In the genomic region with DNA sequence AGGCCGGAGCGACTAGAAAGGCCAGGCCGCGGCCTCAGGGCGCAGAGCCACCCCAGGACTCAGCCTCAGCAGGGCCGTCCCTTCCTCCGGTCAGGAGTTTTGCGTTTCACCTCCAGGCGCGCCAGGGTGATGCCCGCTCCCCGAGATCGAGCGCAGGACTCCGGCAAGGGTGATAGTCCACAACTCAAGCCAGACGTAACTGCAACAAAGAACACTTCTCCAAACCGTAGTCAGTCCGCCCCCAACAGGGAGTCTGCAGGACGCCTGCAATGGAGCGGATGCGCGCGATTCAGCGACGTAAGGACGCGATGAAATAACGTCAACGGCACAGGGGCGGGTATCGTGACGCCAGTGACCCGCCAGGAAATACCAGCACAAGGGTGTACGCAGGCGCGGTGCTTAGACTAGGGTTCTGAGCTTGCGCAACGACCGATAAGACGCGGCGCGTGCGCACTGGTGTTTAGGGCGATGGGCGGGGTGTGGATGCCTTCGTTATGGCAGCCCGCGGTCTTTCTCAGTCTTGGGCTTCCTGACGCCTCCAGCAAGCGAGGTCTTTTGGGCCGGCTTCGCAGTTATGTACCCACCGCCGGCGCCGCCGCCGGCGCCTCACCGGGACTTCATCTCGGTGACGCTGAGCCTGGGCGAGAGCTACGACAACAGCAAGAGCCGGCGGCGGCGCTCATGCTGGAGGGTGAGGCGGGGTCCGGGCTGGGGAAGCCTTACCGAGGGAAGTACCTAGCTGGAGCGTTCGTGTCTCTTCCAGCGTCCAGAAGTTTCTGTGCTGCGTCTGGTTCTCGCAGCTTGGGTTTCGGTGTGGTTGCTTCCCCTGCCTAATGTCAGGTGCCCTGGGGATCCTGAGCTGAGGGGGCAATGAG, we compare ENCODE assay signal across 8 mouse cellular contexts. TPM values are rescaled to one million over a fixed set of nuclear protein-coding genes. Genes with fewer than 3 reads are reported as not detected.
DNase-seq lines count a peak whose midpoint lies in the region; ATAC-seq lines count a peak whose summit lies in the region.

TSS of gene Man1b1 (plus strand) at position 53 of the 875 bp plus-strand sequence.

- H3K27me3 ChIP-seq in forebrain, embryonic 14.5 days (replicated peaks; ENCODE audit: control insufficient read depth, insufficient read depth, low read length), result no peaks in the 10 kb centered on the region
- no peaks in the 10 kb centered on the region for H3K27me3 ChIP-seq in neural tube, embryonic 15.5 days (replicated peaks)

- H3K36me3 ChIP-seq in forebrain, embryonic 14.5 days (ENCODE audit: control insufficient read depth, insufficient read depth, low read length), result peaks cover 37% of the 10 kb centered on the region
- H3K36me3 ChIP-seq in neural tube, embryonic 15.5 days, result peaks cover 36% of the 10 kb centered on the region

- H3K4me3 ChIP-seq in forebrain, embryonic 14.5 days (ENCODE audit: low read depth, low read length), result peak within 1 kb of the TSS; percentile 89
- peak within 1 kb of the TSS; percentile 72 for H3K4me3 ChIP-seq in neural tube, embryonic 15.5 days (replicated peaks)

- no peaks in the 10 kb centered on the region for H3K9me3 ChIP-seq in forebrain, embryonic 14.5 days (replicated peaks; ENCODE audit: control insufficient read depth, low read length)
- no peaks in the 10 kb centered on the region for H3K9me3 ChIP-seq in neural tube, embryonic 15.5 days (replicated peaks)

- WGBS in forebrain, embryonic 14.5 days, result under 1% methylated on average over 78 of the region's 78 CpGs
- under 1% methylated on average over 76 of the region's 78 CpGs for WGBS in neural tube, embryonic 15.5 days

- peak within 1 kb of the TSS; percentile 92 for H3K9ac ChIP-seq in forebrain, embryonic 14.5 days (ENCODE audit: low read length)
- H3K9ac ChIP-seq in neural tube, embryonic 15.5 days (replicated peaks), result peak within 1 kb of the TSS; percentile 79

- ATAC-seq in forebrain, embryonic 14.5 days, result peak; percentile 99
- peak; percentile 99 for ATAC-seq in neural tube, embryonic 15.5 days (ENCODE audit: low FRiP score)

- peak within 1 kb of the TSS; percentile 92 for H3K4me2 ChIP-seq in forebrain, embryonic 14.5 days (ENCODE audit: low read length)
- peak within 1 kb of the TSS; percentile 82 for H3K4me2 ChIP-seq in neural tube, embryonic 15.5 days

- intact Hi-C loops in heart, postnatal 14 days (cut with DNase I), result loop anchor here (5.0 kb wide), 2 partner anchors 55 to 135 kb away; partner anchors contain the start of gene Tor4a

- peaks cover 13% of the 10 kb centered on the region for H3K4me1 ChIP-seq in forebrain, embryonic 14.5 days (ENCODE audit: control insufficient read depth, insufficient read depth, low read length)
- peaks cover 33% of the 10 kb centered on the region for H3K4me1 ChIP-seq in neural tube, embryonic 15.5 days

- peak; percentile 100 for DNase-seq in ES-CJ7 (ENCODE audit: low read depth, low spot score)
- DNase-seq in cerebellum, adult 11 months, result peak; percentile 99
- peak; percentile 100 for DNase-seq in forebrain, embryonic 14.5 days (ENCODE audit: low spot score)
- peak; percentile 99 for DNase-seq in heart, postnatal 14 days
- peak; percentile 99 for DNase-seq in layer of hippocampus, adult 11-12 months (ENCODE audit: low spot score)
- DNase-seq in lung, adult 18-20 months, result peak; percentile 99
- peak; percentile 99 for DNase-seq in testis, postnatal 14 days (ENCODE audit: low spot score)

- peak within 1 kb of the TSS; percentile 88 for H3K27ac ChIP-seq in forebrain, embryonic 14.5 days (ENCODE audit: low read depth, low read length)
- peak within 1 kb of the TSS; percentile 86 for H3K27ac ChIP-seq in neural tube, embryonic 15.5 days (replicated peaks)

RNA-seq across cellular contexts. Expression of gene Man1b1, which starts in this region (rescaled TPM):
- polyA plus RNA-seq in forebrain, embryonic 14.5 days (2014; fragmentation: Nextera tagmentation; extraction: Ambion mirVana), result 69.5 and 87.7 TPM in 2 replicates
- 10 to 100 TPM; 22.1 to 22.2 TPM for total RNA-seq in heart, postnatal 14 days (2021)
- polyA plus RNA-seq in neural tube, embryonic 15.5 days (2015; fragmentation: Nextera tagmentation; extraction: Ambion mirVana), result 43.5 and 46.6 TPM in 2 replicates

Comparison
In these comparisons a context has a peak if more than half of its experiments do, and no peak if none do; other contexts are left out.
1. Peak in every context shown above with its lines: DNase-seq, ATAC-seq, H3K4me3 ChIP-seq and H3K27ac ChIP-seq.